Mouse (Mus musculus) midbrain, postnatal 0 days (tissue): ENCODE results near the gene Bcl6. TPM values are rescaled to one million over a fixed set of nuclear protein-coding genes. Genes with fewer than 3 reads are reported as not detected.

ENCODE experiments used
- ATAC-seq: fragments of 200-750 bp; cut with Nextera tagmentation; 2 replicates; pipeline ENCODE4 v1.8.0; 2017; ENCODE audit warnings: moderate number of reproducible peaks, mild to moderate bottlenecking, moderate TSS enrichment, moderate library complexity; ENCODE audit not compliant: low FRiP score
- DNase-seq: peaks from one replicate; pipeline ENCODE4 v3.0.0-alpha.2; 2015; ENCODE audit warnings: low spot score
- H3K27ac ChIP-seq: fragments of 300-500 bp; sonication (generic); 2 replicates; pipeline ENCODE4 v1.5.1; 2014; ENCODE audit warnings: low read depth, mild to moderate bottlenecking, low read length, mixed read lengths
- H3K27me3 ChIP-seq: fragments of 300-500 bp; sonication (generic); 2 replicates; pipeline ENCODE4 v1.6.1; 2014; ENCODE audit warnings: low read length, control low read depth, mixed read lengths; ENCODE audit not compliant: insufficient read depth
- H3K36me3 ChIP-seq: fragments of 300-500 bp; sonication (generic); 2 replicates; pipeline ENCODE4 v1.6.1; 2014; ENCODE audit warnings: low read length, control low read depth, mixed read lengths; ENCODE audit not compliant: insufficient read depth
- H3K4me1 ChIP-seq: fragments of 300-500 bp; sonication (generic); 2 replicates; pipeline ENCODE4 v1.6.1; 2014; ENCODE audit warnings: mild to moderate bottlenecking, control low read depth, antibody characterized with exemption, low read length, mixed read lengths; ENCODE audit not compliant: insufficient read depth
- H3K4me2 ChIP-seq: fragments of 300-500 bp; sonication (generic); 2 replicates; pipeline ENCODE4 v1.6.1; 2014; ENCODE audit warnings: low read depth, mild to moderate bottlenecking, low read length, mixed read lengths; ENCODE audit not compliant: poor library complexity, severe bottlenecking
- H3K4me3 ChIP-seq: fragments of 300-500 bp; sonication (generic); 2 replicates; pipeline ENCODE4 v1.5.1; 2014; ENCODE audit warnings: low read depth, mild to moderate bottlenecking, low read length, moderate library complexity
- H3K9ac ChIP-seq: fragments of 300-500 bp; sonication (generic); replicated peaks from 2 replicates; pipeline ENCODE4 v1.6.1; 2014; ENCODE audit warnings: mild to moderate bottlenecking, low read length, moderate library complexity, mixed read lengths; ENCODE audit not compliant: poor library complexity, severe bottlenecking
- H3K9me3 ChIP-seq: fragments of 300-500 bp; sonication (generic); 2 replicates; pipeline ENCODE4 v1.6.1; 2016; ENCODE audit warnings: low read length, control low read depth
- CTCF ChIP-seq: IDR thresholded peaks from 2 replicates; pipeline ENCODE4 v1.5.1; 2016; ENCODE audit warnings: antibody characterized with exemption, mild to moderate bottlenecking
- WGBS: fragments of 180-500 bp; shearing (Covaris S2); extraction: QIAGEN DNeasy Blood & Tissue Kit; methylation state at CpG from one replicate; pipeline ENCODE4 v1.1.7; 2014; 5-methylcytosine and 5-hydroxymethylcytosine counted together
- polyA plus RNA-seq: library from polyadenylated mRNA; unstranded; fragments of >200 nt; fragmentation: Nextera tagmentation; extraction: Ambion mirVana; gene quantifications from 2 replicates; pipeline ENCODE4 v1.2.1, GENCODE M21; 2015
- total RNA-seq: library from RNA; depleted of rRNA; stranded (reverse); fragments of >200 nt; gene quantifications from 2 replicates; pipeline ENCODE4 v1.2.3, GENCODE M21; 2014

The Bcl6 gene
- total and polyA plus RNA-seq, 2 experiments from 2014 or later = 0.22 to 2.5 TPM

- Histone ChIP-seq H3K36me3 (no peaks in the 10 kb centered on the region), H3K4me3 (no peak overlapping the region), H3K9ac (no peak overlapping the region), H3K27ac (no peak overlapping the region), H3K27me3 (no peaks in the 10 kb centered on the region), H3K4me1 (no peaks in the 10 kb centered on the region), H3K4me2 (no peak overlapping the region), H3K9me3 (no peaks in the 10 kb centered on the region)
- ATAC-seq (no peak), DNase-seq (no peak)
- 90% methylated on average over 7 of the region's 7 CpGs for WGBS
- TF ChIP-seq CTCF = no peak
Observed at GRCm38 (mm10) chr16:23996342-23996741, 7.7 kb upstream of the Bcl6 start.

- no peaks in the 10 kb centered on the region for H3K9me3 ChIP-seq
- TF ChIP-seq CTCF = no peak
- no peaks in the 10 kb centered on the region for H3K27me3 ChIP-seq
- H3K4me2 ChIP-seq = no peak overlapping the region
- WGBS = 68% methylated on average over 17 of the region's 17 CpGs
- no peaks in the 10 kb centered on the region for H3K4me1 ChIP-seq
- H3K9ac ChIP-seq = no peak overlapping the region
- H3K27ac ChIP-seq = no peak overlapping the region
- no peak for DNase-seq
- ATAC-seq = no peak
- H3K4me3 ChIP-seq = no peak overlapping the region
- no peaks in the 10 kb centered on the region for H3K36me3 ChIP-seq
Observed at GRCm38 (mm10) chr16:23993351-23994321, 5.0 kb upstream of the Bcl6 start.

- no peak for DNase-seq
- WGBS = 80% methylated on average over 14 of the region's 14 CpGs
Observed at GRCm38 (mm10) chr16:23991846-23992580, 3.4 kb upstream of the Bcl6 start.

GRCm38 (mm10) chr16:23991170-23991569 is 2.5 kb upstream of the Bcl6 start:
- Histone ChIP-seq H3K9ac (no peak overlapping the region), H3K4me1 (no peaks in the 10 kb centered on the region), H3K4me2 (0 out of 2 replicates have a peak overlapping the region, but pooled peaks have one; percentile 93), H3K4me3 (no peak overlapping the region), H3K9me3 (no peaks in the 10 kb centered on the region), H3K27me3 (no peaks in the 10 kb centered on the region), H3K27ac (no peak overlapping the region), H3K36me3 (no peaks in the 10 kb centered on the region)
- WGBS = 12% methylated on average over 4 of the region's 4 CpGs
- ATAC-seq (no peak), DNase-seq (peak; percentile 83)
- peak; percentile 90 for TF ChIP-seq CTCF

More at GRCm38 (mm10) chr16:23991846-23992580, 3.4 kb upstream of the Bcl6 start:
- Histone ChIP-seq H3K4me1 (no peaks in the 10 kb centered on the region), H3K9me3 (no peaks in the 10 kb centered on the region), H3K9ac (no peak overlapping the region), H3K4me3 (no peak overlapping the region), H3K27me3 (no peaks in the 10 kb centered on the region), H3K27ac (no peak overlapping the region), H3K36me3 (no peaks in the 10 kb centered on the region), H3K4me2 (no peak overlapping the region)
- TF ChIP-seq CTCF = no peak
- ATAC-seq = no peak

- no peaks in the 10 kb centered on the region for H3K4me1 ChIP-seq
- no peaks in the 10 kb centered on the region for H3K9me3 ChIP-seq
- peak overlapping the region; percentile 93 for H3K4me2 ChIP-seq
- peak overlapping the region; percentile 66 for H3K4me3 ChIP-seq
- no peak for TF ChIP-seq CTCF
- H3K27me3 ChIP-seq = no peaks in the 10 kb centered on the region
- WGBS = 23% methylated on average over 11 of the region's 11 CpGs
- peak overlapping the region; percentile 59; the same call in 1 of the 2 replicates for H3K27ac ChIP-seq
- no peaks in the 10 kb centered on the region for H3K36me3 ChIP-seq
- ATAC-seq (no peak), DNase-seq (no peak)
- peak overlapping the region; percentile 39; the same call in 1 of the 2 replicates for H3K9ac ChIP-seq
Observed at GRCm38 (mm10) chr16:23990161-23990970, 1.7 kb upstream of the Bcl6 start.
